Mouse (Mus musculus) stomach, postnatal 0 days (tissue): ENCODE measurements around the gene Alx3.

Experiments used
- CTCF ChIP-seq: IDR thresholded peaks from 2 replicates; pipeline ENCODE4 v1.5.1; 2016; ENCODE audit warnings: antibody characterized with exemption, low read depth, mild to moderate bottlenecking, moderate library complexity
- EP300 ChIP-seq: optimal IDR thresholded peaks from 2 replicates; pipeline ENCODE3; 2016; ENCODE audit warnings: antibody characterized with exemption

DNA sequence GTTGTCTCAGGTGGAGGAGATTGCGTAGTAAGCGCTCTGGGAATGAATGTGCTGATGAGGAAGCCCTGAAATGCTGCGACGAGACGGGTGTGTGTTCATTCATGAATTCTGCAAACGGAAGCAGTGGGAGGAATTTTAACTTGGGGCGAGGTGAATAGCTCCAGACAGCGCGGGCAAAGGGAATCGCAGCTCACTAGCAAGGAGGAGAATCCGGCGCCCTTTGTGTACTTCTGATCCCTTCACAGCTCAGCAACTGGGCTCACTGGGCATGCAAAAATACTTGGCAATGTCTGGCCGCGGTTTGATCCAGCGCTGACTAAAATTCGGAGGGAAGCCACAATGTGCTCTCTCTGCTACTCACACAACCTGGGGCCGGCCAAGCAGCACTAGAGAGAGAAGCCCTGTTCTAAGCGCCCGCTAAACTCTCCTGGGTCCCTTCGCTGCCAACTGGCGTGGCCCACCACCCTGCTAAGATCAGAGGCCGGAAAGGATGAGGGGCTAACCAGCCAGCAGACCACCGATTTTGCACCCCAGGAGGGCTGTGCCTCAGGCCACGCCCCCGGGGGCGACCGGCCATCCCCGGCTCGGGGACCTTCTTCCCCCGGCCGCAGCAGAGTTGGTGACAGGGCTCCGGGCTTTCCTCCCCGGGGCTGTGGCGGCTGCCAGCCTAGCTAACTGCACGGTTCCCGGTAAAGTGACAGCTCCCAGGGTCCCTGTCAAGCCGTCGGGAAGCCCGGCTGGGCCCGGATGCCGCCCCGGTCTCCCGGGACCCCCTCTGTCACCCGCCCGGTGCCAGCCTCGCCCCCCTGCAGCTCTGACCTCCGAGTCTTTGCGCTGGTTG lies 36.1 kb downstream of the Alx3 start, which contains the start of gene Gm10961:
- no peak for TF ChIP-seq CTCF
- no peak for TF ChIP-seq EP300
